Comparison of ENCODE assay signal across 26 mouse cellular contexts in genomic region chr2:27387209-27387608, GRCm38 (mm10). TPM values are rescaled to one million over a fixed set of nuclear protein-coding genes. Genes with fewer than 3 reads are reported as not detected.
DNase-seq lines count a peak whose midpoint lies in the region; ATAC-seq and TF ChIP-seq lines count a peak whose summit lies in the region.
"Had no signal": no experiment of that assay in that cellular context is flagged by ENCODE, and none has a peak within 500 bp of the region (broad histone marks: within the 10 kb centered on the region; RNA-seq: fewer than 3 reads in every experiment).

No protein-coding gene starts in this region.

- H3K4me1 ChIP-seq in hindbrain, postnatal 0 days (ENCODE audit: insufficient read depth, low read length) = peaks cover 8% of the 10 kb centered on the region; the same call in 1 of the 2 replicates
- H3K4me1 ChIP-seq in hindbrain, embryonic 12.5 days = peaks cover 35% of the 10 kb centered on the region
- peaks cover 26% of the 10 kb centered on the region for H3K4me1 ChIP-seq in lung, embryonic 14.5 days (ENCODE audit: insufficient read depth)
- peaks cover 3 to 21% of the 10 kb centered on the region in 2 experiments for H3K4me1 ChIP-seq in MEL (ENCODE audit: control insufficient read depth in 1 of 2, insufficient read depth in 2 of 2, low read length in 2 of 2)
- peaks cover 10% of the 10 kb centered on the region for H3K4me1 ChIP-seq in stomach, postnatal 0 days (replicated peaks; ENCODE audit: control insufficient read depth, insufficient read depth)
- H3K4me1 ChIP-seq in heart, embryonic 11.5 days (ENCODE audit: control insufficient read depth, insufficient read depth, low read length) = peaks cover 32% of the 10 kb centered on the region

- TF ChIP-seq RAD21 in MEL (IDR thresholded peaks at IDR 0.05; ENCODE audit: low read depth, low read length) = no peak; the same call in 1 of the 2 replicates

- TF ChIP-seq EP300 in MEL (IDR thresholded peaks at IDR 0.05; ENCODE audit: low read depth in 1 of 2, low read length in 2 of 2) = no peak
- TF ChIP-seq EP300 in stomach, postnatal 0 days (optimal IDR thresholded peaks at IDR 0.05) = no peak

- no peaks in the 10 kb centered on the region for H3K9me3 ChIP-seq in hindbrain, postnatal 0 days (ENCODE audit: low read length)
- 0 out of 2 replicates have a peak, but pooled peaks cover 6% of the 10 kb centered on the region for H3K9me3 ChIP-seq in hindbrain, embryonic 12.5 days (replicated peaks)
- H3K9me3 ChIP-seq in lung, embryonic 14.5 days (ENCODE audit: low read depth, low read length) = no peaks in the 10 kb centered on the region
- no peaks in the 10 kb centered on the region for H3K9me3 ChIP-seq in MEL (replicated peaks; ENCODE audit: insufficient read depth, low read length)
- H3K9me3 ChIP-seq in stomach, postnatal 0 days (ENCODE audit: control insufficient read depth, low read length) = no peaks in the 10 kb centered on the region
- H3K9me3 ChIP-seq in heart, embryonic 11.5 days (replicated peaks; ENCODE audit: control insufficient read depth, low read length) = no peaks in the 10 kb centered on the region; the same call in 1 of the 2 replicates
- H3K9me3 ChIP-seq: embryonic facial prominence, embryonic 15.5 days; limb, embryonic 10.5 days had no signal

- TF ChIP-seq POLR2A in MEL (IDR thresholded peaks at IDR 0.05; ENCODE audit: control insufficient read depth in 1 of 2, insufficient read depth in 1 of 2, low read depth in 1 of 2, low read length in 2 of 2, poor library complexity in 1 of 2) = no peak

- H3K79me2 ChIP-seq in MEL (ENCODE audit: control insufficient read depth, insufficient read depth, low read length, poor library complexity) = no peaks in the 10 kb centered on the region; the same call in 1 of the 2 replicates

- H3K27ac ChIP-seq in hindbrain, postnatal 0 days = no peak overlapping the region
- H3K27ac ChIP-seq in hindbrain, embryonic 12.5 days = no peak overlapping the region
- H3K27ac ChIP-seq in lung, embryonic 14.5 days (ENCODE audit: low read depth) = no peak overlapping the region
- no peak overlapping the region for H3K27ac ChIP-seq in MEL (ENCODE audit: control insufficient read depth, low read depth, low read length)
- H3K27ac ChIP-seq in stomach, postnatal 0 days (replicated peaks) = no peak overlapping the region
- H3K27ac ChIP-seq in heart, embryonic 11.5 days (ENCODE audit: low read depth, low read length) = no peak overlapping the region
- H3K27ac ChIP-seq: embryonic facial prominence, embryonic 15.5 days; hindbrain, embryonic 14.5 days; left cerebral cortex, adult 2 months; limb, embryonic 10.5 days; macrophage had no signal

- H3K36me3 ChIP-seq in hindbrain, postnatal 0 days (ENCODE audit: insufficient read depth, low read length) = no peaks in the 10 kb centered on the region
- H3K36me3 ChIP-seq in hindbrain, embryonic 12.5 days = peaks cover 23% of the 10 kb centered on the region; the same call in 1 of the 2 replicates
- H3K36me3 ChIP-seq in lung, embryonic 14.5 days (ENCODE audit: insufficient read depth) = 0 out of 2 replicates have a peak, but pooled peaks cover 4% of the 10 kb centered on the region
- H3K36me3 ChIP-seq in MEL (ENCODE audit: control insufficient read depth in 1 of 2, insufficient read depth in 2 of 2, low read length in 2 of 2) = peaks cover 0 to 2% of the 10 kb centered on the region in 2 experiments; a peak in 2 of 4 replicates
- no peaks in the 10 kb centered on the region for H3K36me3 ChIP-seq in stomach, postnatal 0 days (ENCODE audit: control insufficient read depth, insufficient read depth, low read length)
- H3K36me3 ChIP-seq in heart, embryonic 11.5 days (ENCODE audit: control insufficient read depth, insufficient read depth, low read length) = no peaks in the 10 kb centered on the region
- H3K36me3 ChIP-seq: embryonic facial prominence, embryonic 15.5 days had no signal

- no peak overlapping the region for H3K4me2 ChIP-seq in hindbrain, postnatal 0 days (ENCODE audit: low read depth, low read length)
- H3K4me2 ChIP-seq in hindbrain, embryonic 12.5 days (replicated peaks) = no peak overlapping the region
- no peak overlapping the region for H3K4me2 ChIP-seq in lung, embryonic 14.5 days
- no peak overlapping the region for H3K4me2 ChIP-seq in stomach, postnatal 0 days (replicated peaks; ENCODE audit: low read depth)
- H3K4me2 ChIP-seq in heart, embryonic 11.5 days = no peak overlapping the region
- H3K4me2 ChIP-seq: embryonic facial prominence, embryonic 15.5 days; hindbrain, embryonic 14.5 days had no signal

- 93% methylated on average over 1 of the region's 1 CpGs for WGBS in hindbrain, postnatal 0 days
- WGBS in hindbrain, embryonic 12.5 days = 82% methylated on average over 1 of the region's 1 CpGs
- WGBS in lung, embryonic 14.5 days = 90% methylated on average over 1 of the region's 1 CpGs
- WGBS in stomach, postnatal 0 days = 100% methylated on average over 1 of the region's 1 CpGs
- 90% methylated on average over 1 of the region's 1 CpGs for WGBS in heart, embryonic 11.5 days (ENCODE audit: insufficient replicate concordance)

- TF ChIP-seq CTCF in hindbrain, postnatal 0 days (IDR thresholded peaks at IDR 0.05; ENCODE audit: low read depth) = peak; percentile 22
- peak; percentile 20; the same call in 1 of the 2 replicates for TF ChIP-seq CTCF in lung, embryonic 14.5 days (IDR thresholded peaks at IDR 0.05; ENCODE audit: low read depth)
- TF ChIP-seq CTCF in MEL (IDR thresholded peaks at IDR 0.05 in 2 of 3, conservative IDR thresholded peaks at IDR 0.05 in 1 of 3; ENCODE audit: control insufficient read depth in 1 of 3, insufficient read depth in 1 of 3, low read depth in 2 of 3, low read length in 3 of 3, poor library complexity in 1 of 3, severe bottlenecking in 1 of 3) = peak in 2 of 3 experiments; percentile 28 to 42; a peak in 3 of 6 replicates
- peak; percentile 40 for TF ChIP-seq CTCF in stomach, postnatal 0 days (IDR thresholded peaks at IDR 0.05; ENCODE audit: low read depth)

- ATAC-seq in hindbrain, postnatal 0 days = no peak
- ATAC-seq in hindbrain, embryonic 12.5 days (ENCODE audit: low FRiP score) = no peak
- ATAC-seq in lung, embryonic 14.5 days (ENCODE audit: insufficient read depth) = no peak
- ATAC-seq in stomach, postnatal 0 days (ENCODE audit: low FRiP score, low TSS enrichment) = no peak
- ATAC-seq in heart, embryonic 11.5 days (replicated peaks; ENCODE audit: insufficient number of reproducible peaks, low FRiP score, low TSS enrichment) = no peak
- ATAC-seq: CD4-positive, CD25-positive, alpha-beta regulatory T cell, adult 4 months; forebrain, embryonic 14.5 days; midbrain, embryonic 16.5 days had no signal

- H3K4me3 ChIP-seq in hindbrain, postnatal 0 days (ENCODE audit: low read length) = no peak overlapping the region
- no peak overlapping the region for H3K4me3 ChIP-seq in hindbrain, embryonic 12.5 days
- no peak overlapping the region for H3K4me3 ChIP-seq in lung, embryonic 14.5 days (ENCODE audit: low read depth, low read length)
- no peak overlapping the region for H3K4me3 ChIP-seq in MEL (ENCODE audit: control insufficient read depth in 1 of 2, insufficient read depth in 1 of 2, low read depth in 2 of 2, low read length in 2 of 2)
- H3K4me3 ChIP-seq in stomach, postnatal 0 days (ENCODE audit: low read depth, low read length) = no peak overlapping the region
- no peak overlapping the region for H3K4me3 ChIP-seq in heart, embryonic 11.5 days (ENCODE audit: low read depth, low read length)
- H3K4me3 ChIP-seq: embryonic facial prominence, embryonic 15.5 days; left cerebral cortex, adult 2 months; limb, embryonic 10.5 days had no signal

- no peak overlapping the region for H3K9ac ChIP-seq in hindbrain, postnatal 0 days (replicated peaks; ENCODE audit: low read length)
- no peak overlapping the region for H3K9ac ChIP-seq in hindbrain, embryonic 12.5 days
- no peak overlapping the region for H3K9ac ChIP-seq in lung, embryonic 14.5 days
- H3K9ac ChIP-seq in MEL (ENCODE audit: control insufficient read depth, low read depth, low read length, poor library complexity, severe bottlenecking) = no peak overlapping the region
- H3K9ac ChIP-seq in stomach, postnatal 0 days (ENCODE audit: low read length) = no peak overlapping the region
- H3K9ac ChIP-seq in heart, embryonic 11.5 days (ENCODE audit: low read depth, low read length) = no peak overlapping the region
- H3K9ac ChIP-seq: embryonic facial prominence, embryonic 15.5 days; hindbrain, embryonic 14.5 days had no signal

- H3K27me3 ChIP-seq in hindbrain, postnatal 0 days (ENCODE audit: insufficient read depth, low read length) = no peaks in the 10 kb centered on the region
- H3K27me3 ChIP-seq in hindbrain, embryonic 12.5 days = no peaks in the 10 kb centered on the region
- H3K27me3 ChIP-seq in lung, embryonic 14.5 days (ENCODE audit: insufficient read depth, low read length) = no peaks in the 10 kb centered on the region
- H3K27me3 ChIP-seq in MEL (ENCODE audit: control insufficient read depth in 1 of 2, insufficient read depth in 2 of 2, low read length in 2 of 2) = no peaks in the 10 kb centered on the region
- H3K27me3 ChIP-seq in stomach, postnatal 0 days (ENCODE audit: control insufficient read depth, insufficient read depth, low read length) = no peaks in the 10 kb centered on the region
- no peaks in the 10 kb centered on the region; the same call in 1 of the 2 replicates for H3K27me3 ChIP-seq in heart, embryonic 11.5 days (ENCODE audit: control insufficient read depth, insufficient read depth, low read length)
- H3K27me3 ChIP-seq: embryonic facial prominence, embryonic 15.5 days had no signal

- no peak for DNase-seq in hindbrain, postnatal 0 days (ENCODE audit: low spot score)
- no peak for DNase-seq in lung, embryonic 14.5 days
- DNase-seq in lung, postnatal 25 days (ENCODE audit: low spot score) = no peak
- DNase-seq in MEL (ENCODE audit: low read depth, low spot score) = peak; percentile 25
- no peak for DNase-seq in stomach, postnatal 0 days (ENCODE audit: low spot score)
- DNase-seq: adrenal gland, postnatal 36 days; cerebellum, adult 11 months; cerebellum, adult 9-11 months; gastrocnemius, postnatal 10 days; heart, postnatal 36 days; kidney, adult 9 months; kidney, postnatal 36 days; layer of hippocampus, adult 9-11 months; liver; lung, adult 2 months; right cerebral cortex, postnatal 4 days had no signal

RNA-seq across cellular contexts. Expression of gene Vav2, which starts 39.6 kb away (rescaled TPM):
- 38.4 and 44.9 TPM in 2 replicates for total RNA-seq in hindbrain, postnatal 0 days (2014; rRNA removed)
- 8.2 TPM in 2 replicates for polyA plus RNA-seq in hindbrain, postnatal 0 days (2015; fragmentation: Nextera tagmentation; extraction: Ambion mirVana)
- polyA plus RNA-seq in hindbrain, embryonic 12.5 days (2016; fragmentation: Nextera tagmentation; extraction: Ambion mirVana) = 23.0 and 23.6 TPM in 2 replicates
- 8.6 and 8.8 TPM in 2 replicates for polyA plus RNA-seq in lung, embryonic 14.5 days (2014; fragmentation: Nextera tagmentation; extraction: Ambion mirVana)
- total RNA-seq in MEL (2012; rRNA removed) = 7.4 and 8.8 TPM in 2 replicates
- 10 to 100 TPM in 1 of 2 experiments, not detected in 1; 15.9 TPM for polyA plus RNA-seq in MEL (2012; ENCODE audit: insufficient read depth in 1 of 2, insufficient read length in 2 of 2, low read depth in 1 of 2, low replicate concordance in 2 of 2, missing spikeins in 1 of 2)
- 2.7 and 2.9 TPM in 2 replicates for polyA plus RNA-seq in stomach, postnatal 0 days (2015; fragmentation: Nextera tagmentation; extraction: Ambion mirVana)
- polyA plus RNA-seq in heart, embryonic 11.5 days (2014; fragmentation: Nextera tagmentation; extraction: Ambion mirVana) = 3.4 and 4.7 TPM in 2 replicates

RNA-seq across cellular contexts. Expression of gene Brd3os, which starts 54.9 kb away (rescaled TPM):
- 29.9 and 30.9 TPM in 2 replicates for total RNA-seq in hindbrain, postnatal 0 days (2014; rRNA removed)
- polyA plus RNA-seq in hindbrain, postnatal 0 days (2015; fragmentation: Nextera tagmentation; extraction: Ambion mirVana) = 34.1 and 39.7 TPM in 2 replicates
- 18.9 and 19.3 TPM in 2 replicates for polyA plus RNA-seq in hindbrain, embryonic 12.5 days (2016; fragmentation: Nextera tagmentation; extraction: Ambion mirVana)
- 7.0 and 8.1 TPM in 2 replicates for polyA plus RNA-seq in lung, embryonic 14.5 days (2014; fragmentation: Nextera tagmentation; extraction: Ambion mirVana)
- 0.31 and 0.72 TPM in 2 replicates for total RNA-seq in MEL (2012; rRNA removed)
- 1 to 10 TPM in 1 of 2 experiments, not detected in 1; 2.9 TPM for polyA plus RNA-seq in MEL (2012; ENCODE audit: insufficient read depth in 1 of 2, insufficient read length in 2 of 2, low read depth in 1 of 2, low replicate concordance in 2 of 2, missing spikeins in 1 of 2)
- 2.8 and 3.4 TPM in 2 replicates for polyA plus RNA-seq in stomach, postnatal 0 days (2015; fragmentation: Nextera tagmentation; extraction: Ambion mirVana)
- 3.1 and 3.3 TPM in 2 replicates for polyA plus RNA-seq in heart, embryonic 11.5 days (2014; fragmentation: Nextera tagmentation; extraction: Ambion mirVana)
